Mouse (Mus musculus) neural tube, embryonic 12.5 days (tissue): ENCODE results near the gene Fndc3b. TPM values are rescaled to one million over a fixed set of nuclear protein-coding genes. Genes with fewer than 3 reads are reported as not detected.

ENCODE experiments used
- ATAC-seq: fragments of 200-750 bp; cut with Nextera tagmentation; 2 replicates; pipeline ENCODE4 v1.8.0; 2017; ENCODE audit warnings: low read depth, mild to moderate bottlenecking, moderate TSS enrichment, moderate library complexity; ENCODE audit not compliant: low FRiP score
- H3K27ac ChIP-seq: fragments of 300-500 bp; sonication (generic); 2 replicates; pipeline ENCODE4 v1.5.1; 2016
- H3K27me3 ChIP-seq: fragments of 300-500 bp; sonication (generic); replicated peaks from 2 replicates; pipeline ENCODE4 v1.6.1; 2016; ENCODE audit warnings: mild to moderate bottlenecking
- H3K36me3 ChIP-seq: fragments of 300-500 bp; sonication (generic); 2 replicates; pipeline ENCODE4 v1.6.1; 2016; ENCODE audit warnings: mild to moderate bottlenecking
- H3K4me1 ChIP-seq: fragments of 300-500 bp; sonication (generic); 2 replicates; pipeline ENCODE4 v1.6.1; 2016
- H3K4me2 ChIP-seq: fragments of 300-500 bp; sonication (generic); replicated peaks from 2 replicates; pipeline ENCODE4 v1.6.1; 2016; ENCODE audit warnings: mild to moderate bottlenecking
- H3K4me3 ChIP-seq: fragments of 300-500 bp; sonication (generic); 2 replicates; pipeline ENCODE4 v1.5.1; 2016
- H3K9ac ChIP-seq: fragments of 300-500 bp; sonication (generic); 2 replicates; pipeline ENCODE4 v1.6.1; 2016; ENCODE audit warnings: mild to moderate bottlenecking
- H3K9me3 ChIP-seq: fragments of 300-500 bp; sonication (generic); 2 replicates; pipeline ENCODE4 v1.6.1; 2016; ENCODE audit warnings: mild to moderate bottlenecking
- WGBS: fragments of 180-500 bp; shearing (Covaris S2); methylation state at CpG from one replicate; pipeline ENCODE4 v1.1.7; 2016; 5-methylcytosine and 5-hydroxymethylcytosine counted together
- polyA plus RNA-seq: library from polyadenylated mRNA; unstranded; fragments of >200 nt; fragmentation: Nextera tagmentation; extraction: Ambion mirVana; gene quantifications from 2 replicates; pipeline ENCODE4 v1.2.1, GENCODE M21; 2016

The Fndc3b gene
- polyA plus RNA-seq, 1 experiment from 2014 or later, result 16.0 TPM

GRCm38 (mm10) chr3:27610089-27610488, 101.0 kb downstream of the Fndc3b start:
- H3K27ac ChIP-seq, result no peak overlapping the region
- no peak for ATAC-seq
- no peaks in the 10 kb centered on the region for H3K36me3 ChIP-seq
- 78% methylated on average over 1 of the region's 1 CpGs for WGBS
- no peak overlapping the region for H3K4me2 ChIP-seq
- no peaks in the 10 kb centered on the region for H3K9me3 ChIP-seq
- no peak overlapping the region for H3K4me3 ChIP-seq
- no peak overlapping the region for H3K9ac ChIP-seq
- no peaks in the 10 kb centered on the region for H3K27me3 ChIP-seq
- H3K4me1 ChIP-seq, result peaks cover 21% of the 10 kb centered on the region

DNA sequence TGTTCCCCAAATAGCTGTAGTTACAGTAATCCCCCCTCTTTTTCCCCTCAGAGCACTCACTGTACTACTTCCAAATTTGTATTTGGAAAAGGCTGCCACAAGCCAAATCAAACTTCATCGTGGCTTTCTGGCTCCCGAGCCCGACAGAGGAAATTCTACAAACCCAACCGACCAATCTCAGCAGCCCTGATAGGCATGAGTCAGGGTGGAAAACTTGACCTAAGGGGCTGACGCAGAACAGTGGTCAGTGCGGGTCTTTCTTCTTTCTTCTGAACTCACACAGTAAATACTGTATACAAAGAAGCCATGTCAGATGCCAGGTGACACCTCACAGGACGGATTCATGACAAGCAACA, 103.3 kb downstream of the Fndc3b start:
- Histone ChIP-seq H3K27me3 (no peaks in the 10 kb centered on the region), H3K4me2 (no peak overlapping the region), H3K4me1 (peaks cover 15% of the 10 kb centered on the region), H3K36me3 (no peaks in the 10 kb centered on the region), H3K27ac (no peak overlapping the region), H3K4me3 (no peak overlapping the region), H3K9ac (no peak overlapping the region), H3K9me3 (no peaks in the 10 kb centered on the region)
- 73% methylated on average over 7 of the region's 7 CpGs for WGBS
- ATAC-seq, result no peak

- H3K27ac ChIP-seq, result no peak overlapping the region
- WGBS, result 68% methylated on average over 9 of the region's 9 CpGs
- H3K4me1 ChIP-seq, result peaks cover 10% of the 10 kb centered on the region
- H3K36me3 ChIP-seq, result no peaks in the 10 kb centered on the region
- 0 out of 2 replicates have a peak, but pooled peaks have one; percentile 41 for ATAC-seq
- H3K9me3 ChIP-seq, result no peaks in the 10 kb centered on the region
- H3K4me2 ChIP-seq, result no peak overlapping the region
- no peaks in the 10 kb centered on the region for H3K27me3 ChIP-seq
- no peak overlapping the region for H3K4me3 ChIP-seq
- H3K9ac ChIP-seq, result no peak overlapping the region
Observed at GRCm38 (mm10) chr3:27607081-27607795, 103.9 kb downstream of the Fndc3b start.

- no peaks in the 10 kb centered on the region for H3K27me3 ChIP-seq
- H3K9ac ChIP-seq, result no peak overlapping the region
- H3K9me3 ChIP-seq, result no peaks in the 10 kb centered on the region
- peaks cover 10% of the 10 kb centered on the region for H3K4me1 ChIP-seq
- H3K27ac ChIP-seq, result no peak overlapping the region
- 88% methylated on average over 6 of the region's 6 CpGs for WGBS
- no peaks in the 10 kb centered on the region for H3K36me3 ChIP-seq
- no peak overlapping the region for H3K4me2 ChIP-seq
- no peak for ATAC-seq
- no peak overlapping the region for H3K4me3 ChIP-seq
Observed at GRCm38 (mm10) chr3:27606626-27607025, 104.5 kb downstream of the Fndc3b start.

- Histone ChIP-seq H3K4me2 (no peak overlapping the region), H3K4me3 (no peak overlapping the region), H3K9me3 (no peaks in the 10 kb centered on the region), H3K9ac (no peak overlapping the region), H3K27me3 (no peaks in the 10 kb centered on the region), H3K27ac (no peak overlapping the region), H3K4me1 (peaks cover 10% of the 10 kb centered on the region), H3K36me3 (no peaks in the 10 kb centered on the region)
- WGBS, result 92% methylated on average over 4 of the region's 4 CpGs
- ATAC-seq, result no peak
Observed at GRCm38 (mm10) chr3:27605613-27606012, 105.5 kb downstream of the Fndc3b start.

DNA sequence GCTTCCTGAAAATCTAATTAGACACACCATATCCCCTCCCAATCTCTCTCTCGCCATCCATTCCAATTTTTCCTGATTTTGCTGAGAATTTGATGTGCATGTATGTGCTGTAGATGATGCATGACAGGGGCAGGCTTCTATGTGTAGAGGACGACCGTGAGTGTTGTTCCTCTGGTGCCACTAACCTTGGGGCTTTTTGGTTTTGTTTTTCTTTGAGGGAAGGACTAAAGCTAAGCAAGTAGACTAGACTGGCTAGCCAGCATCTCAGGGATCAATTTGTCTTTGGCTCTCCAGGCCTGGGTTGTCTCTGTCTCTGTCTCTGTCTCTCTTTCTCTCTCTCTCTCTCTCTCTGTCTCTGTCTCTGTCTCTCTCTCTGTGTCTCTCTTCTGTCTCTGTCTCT, 106.0 kb downstream of the Fndc3b start:
- Histone ChIP-seq H3K27ac (no peak overlapping the region), H3K9ac (no peak overlapping the region), H3K4me1 (peaks cover 10% of the 10 kb centered on the region), H3K27me3 (no peaks in the 10 kb centered on the region), H3K4me2 (no peak overlapping the region), H3K4me3 (no peak overlapping the region), H3K9me3 (no peaks in the 10 kb centered on the region), H3K36me3 (no peaks in the 10 kb centered on the region)
- WGBS, result 90% methylated on average over 3 of the region's 3 CpGs
- no peak for ATAC-seq

DNA sequence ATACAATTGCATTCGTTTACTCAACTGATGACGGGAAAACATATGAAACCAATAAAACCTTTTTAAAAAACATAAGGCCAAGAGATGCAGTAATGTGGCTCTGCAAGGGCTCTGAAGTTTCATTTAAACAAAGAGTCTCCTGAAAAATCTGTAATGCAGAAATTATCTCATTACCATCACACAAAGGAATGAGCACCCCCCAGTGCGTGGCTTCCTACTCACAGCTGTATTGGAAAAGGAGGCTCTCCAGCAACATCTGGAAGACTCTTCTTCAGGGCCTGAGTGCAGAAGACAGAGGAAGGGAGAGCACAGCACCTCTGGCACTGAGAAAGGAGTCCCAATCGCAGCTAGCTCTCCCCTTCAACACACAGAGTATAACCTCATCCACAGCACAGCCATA, 106.5 kb downstream of the Fndc3b start:
- Histone ChIP-seq H3K4me3 (no peak overlapping the region), H3K9me3 (no peaks in the 10 kb centered on the region), H3K36me3 (no peaks in the 10 kb centered on the region), H3K27me3 (no peaks in the 10 kb centered on the region), H3K4me2 (no peak overlapping the region), H3K4me1 (peaks cover 10% of the 10 kb centered on the region), H3K9ac (no peak overlapping the region), H3K27ac (no peak overlapping the region)
- 87% methylated on average over 4 of the region's 4 CpGs for WGBS
- ATAC-seq, result no peak

DNA sequence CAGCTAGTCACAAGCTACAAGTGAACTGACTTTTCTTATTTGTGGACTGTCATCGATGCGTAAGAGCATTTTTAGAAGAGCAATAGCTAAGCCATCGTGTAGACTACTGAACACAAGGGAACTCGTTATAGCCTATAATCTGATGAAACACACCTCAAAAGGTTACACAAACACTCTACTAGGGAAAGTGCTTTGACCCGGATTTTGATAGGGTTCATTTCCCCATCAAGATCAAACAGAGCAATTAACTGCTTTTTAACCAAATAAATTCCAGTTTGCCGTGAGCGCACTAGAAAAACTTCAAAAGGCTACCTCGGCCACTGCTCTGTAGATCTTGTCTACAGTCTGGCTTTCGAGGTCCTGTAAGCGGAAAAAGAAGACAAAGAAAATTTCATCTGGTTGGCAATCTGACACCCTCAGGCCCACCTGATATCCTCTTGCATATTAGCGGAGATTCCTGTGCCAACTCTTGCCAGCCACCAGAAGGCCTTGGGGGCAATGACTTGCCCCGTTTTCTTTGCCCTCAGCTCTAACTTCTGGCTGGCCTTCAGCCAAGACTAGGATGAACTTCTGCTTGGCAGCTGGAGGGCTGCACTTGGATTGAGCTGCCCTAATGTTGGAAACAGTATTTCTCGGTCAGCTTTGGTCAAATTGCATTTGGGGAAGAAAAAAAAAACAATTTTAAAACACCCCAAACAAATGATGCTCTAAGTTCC, 107.0 kb downstream of the Fndc3b start:
- H3K27me3 ChIP-seq, result no peaks in the 10 kb centered on the region
- 76% methylated on average over 13 of the region's 13 CpGs for WGBS

DNA sequence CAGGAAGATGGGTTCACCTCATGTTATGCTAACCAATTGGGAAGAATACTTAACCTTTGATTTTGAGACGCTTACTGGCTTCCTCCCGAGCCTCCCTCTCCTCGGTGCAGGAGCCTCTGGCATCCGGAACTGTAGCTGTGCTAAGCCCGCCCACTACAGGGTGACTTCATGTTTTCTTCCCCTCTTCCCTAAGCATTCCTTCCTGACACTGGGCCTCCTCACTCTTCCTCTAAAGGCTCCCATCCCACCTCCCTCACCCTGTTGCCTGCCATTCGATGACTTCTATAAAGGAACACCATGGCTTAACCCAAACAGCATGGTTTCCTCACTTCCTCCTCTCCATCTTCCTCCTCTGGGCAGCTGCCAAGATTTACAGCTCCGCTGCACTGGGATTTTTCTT, 110.5 kb downstream of the Fndc3b start:
- Histone ChIP-seq H3K27me3 (no peaks in the 10 kb centered on the region), H3K4me1 (no peaks in the 10 kb centered on the region; the same call in 1 of the 2 replicates), H3K9ac (no peak overlapping the region), H3K27ac (no peak overlapping the region), H3K36me3 (no peaks in the 10 kb centered on the region), H3K4me3 (no peak overlapping the region), H3K4me2 (no peak overlapping the region), H3K9me3 (no peaks in the 10 kb centered on the region)
- ATAC-seq, result no peak
- 83% methylated on average over 7 of the region's 7 CpGs for WGBS

More for the DNA sequence above, 107.0 kb downstream of the Fndc3b start:
- H3K27ac ChIP-seq, result no peak overlapping the region
- H3K36me3 ChIP-seq, result no peaks in the 10 kb centered on the region
- no peak overlapping the region for H3K4me2 ChIP-seq
- ATAC-seq, result no peak
- no peaks in the 10 kb centered on the region for H3K9me3 ChIP-seq
- no peak overlapping the region for H3K4me3 ChIP-seq
- H3K9ac ChIP-seq, result no peak overlapping the region
- H3K4me1 ChIP-seq, result peaks cover 10% of the 10 kb centered on the region

- no peak for ATAC-seq
- H3K36me3 ChIP-seq, result no peaks in the 10 kb centered on the region
- 77% methylated on average over 4 of the region's 4 CpGs for WGBS
- no peak overlapping the region for H3K4me2 ChIP-seq
- no peaks in the 10 kb centered on the region for H3K27me3 ChIP-seq
- H3K4me3 ChIP-seq, result no peak overlapping the region
- H3K9ac ChIP-seq, result no peak overlapping the region
- H3K27ac ChIP-seq, result no peak overlapping the region
- no peaks in the 10 kb centered on the region; the same call in 1 of the 2 replicates for H3K4me1 ChIP-seq
- no peaks in the 10 kb centered on the region for H3K9me3 ChIP-seq
Observed at GRCm38 (mm10) chr3:27600197-27600596, 110.9 kb downstream of the Fndc3b start.

GRCm38 (mm10) chr3:27598437-27599382, 112.4 kb downstream of the Fndc3b start:
- no peak overlapping the region for H3K4me3 ChIP-seq
- H3K4me2 ChIP-seq, result no peak overlapping the region
- no peak for ATAC-seq
- H3K36me3 ChIP-seq, result no peaks in the 10 kb centered on the region
- H3K4me1 ChIP-seq, result no peaks in the 10 kb centered on the region; the same call in 1 of the 2 replicates
- H3K27me3 ChIP-seq, result no peaks in the 10 kb centered on the region
- H3K9ac ChIP-seq, result no peak overlapping the region
- 88% methylated on average over 11 of the region's 11 CpGs for WGBS
- H3K27ac ChIP-seq, result no peak overlapping the region
- H3K9me3 ChIP-seq, result no peaks in the 10 kb centered on the region
